Mouse (Mus musculus): ENCODE results near the gene Hjurp. TPM values are rescaled to one million over a fixed set of nuclear protein-coding genes. Genes with fewer than 3 reads are reported as not detected.

Hjurp gene
- polyA plus RNA-seq, 1 experiment from 2014 or later, result 155 TPM

- H3K9me3 ChIP-seq, result peaks cover 61% of the 10 kb centered on the region
- WGBS, result 72% methylated on average over 2 of the region's 2 CpGs
- DNase-seq (ENCODE audit: low spot score), result peak; percentile 79
- H3K4me1 ChIP-seq, result no peaks in the 10 kb centered on the region
- no peaks in the 10 kb centered on the region for H3K27me3 ChIP-seq (ENCODE audit: insufficient read depth, poor library complexity, severe bottlenecking)
- no peak overlapping the region for H3K27ac ChIP-seq
- H3K4me3 ChIP-seq, result no peak overlapping the region
- no peaks in the 10 kb centered on the region for H3K36me3 ChIP-seq
Measured at GRCm38 (mm10) chr1:88214462-88214952, 62.9 kb downstream of the Hjurp start.

GRCm38 (mm10) chr1:88213766-88214461, 63.5 kb downstream of the Hjurp start:
- WGBS, result 76% methylated on average over 2 of the region's 2 CpGs
- no peak overlapping the region for H3K27ac ChIP-seq
- no peaks in the 10 kb centered on the region for H3K27me3 ChIP-seq (ENCODE audit: insufficient read depth, poor library complexity, severe bottlenecking)
- H3K4me3 ChIP-seq, result no peak overlapping the region
- no peaks in the 10 kb centered on the region for H3K4me1 ChIP-seq
- H3K36me3 ChIP-seq, result no peaks in the 10 kb centered on the region
- peaks cover 61% of the 10 kb centered on the region for H3K9me3 ChIP-seq
- peak; percentile 86 for DNase-seq (ENCODE audit: low spot score)

GRCm38 (mm10) chr1:88213061-88213460, 64.4 kb downstream of the Hjurp start:
- no peak for DNase-seq (ENCODE audit: low spot score)
- H3K4me3 ChIP-seq, result no peak overlapping the region
- H3K9me3 ChIP-seq, result peaks cover 61% of the 10 kb centered on the region
- no peaks in the 10 kb centered on the region for H3K27me3 ChIP-seq (ENCODE audit: insufficient read depth, poor library complexity, severe bottlenecking)
- H3K27ac ChIP-seq, result no peak overlapping the region
- WGBS, result 71% methylated on average over 1 of the region's 1 CpGs
- H3K36me3 ChIP-seq, result no peaks in the 10 kb centered on the region
- no peaks in the 10 kb centered on the region for H3K4me1 ChIP-seq

Other genes with a start within 250 kb of the Hjurp start
- gene Ugt1a10, start 222.2 kb downstream of the Hjurp start, polyA plus RNA-seq (2016; fragmentation: Nextera tagmentation; extraction: Ambion mirVana), result not detected in 2 replicates
- not detected in 2 replicates for gene Ugt1a9, start 206.8 kb downstream of the Hjurp start, polyA plus RNA-seq (2016; fragmentation: Nextera tagmentation; extraction: Ambion mirVana)
- not detected in 2 replicates for gene Ugt1a8, start 189.8 kb downstream of the Hjurp start, polyA plus RNA-seq (2016; fragmentation: Nextera tagmentation; extraction: Ambion mirVana)
- gene Ugt1a7c, start 182.6 kb downstream of the Hjurp start, polyA plus RNA-seq (2016; fragmentation: Nextera tagmentation; extraction: Ambion mirVana), result 0.30 and 0.79 TPM in 2 replicates
- gene Ugt1a6b, start 174.4 kb downstream of the Hjurp start, polyA plus RNA-seq (2016; fragmentation: Nextera tagmentation; extraction: Ambion mirVana), result not detected in 2 replicates
- gene Ugt1a6a, start 142.8 kb downstream of the Hjurp start, polyA plus RNA-seq (2016; fragmentation: Nextera tagmentation; extraction: Ambion mirVana), result not detected in 2 replicates
- gene Ugt1a5, start 111.6 kb downstream of the Hjurp start, polyA plus RNA-seq (2016; fragmentation: Nextera tagmentation; extraction: Ambion mirVana), result not detected in 2 replicates
- 0.13 TPM in 1 of 2 replicates, not detected in the other for gene Ugt1a2, start 77.0 kb downstream of the Hjurp start, polyA plus RNA-seq (2016; fragmentation: Nextera tagmentation; extraction: Ambion mirVana)
- gene Dnajb3, start 71.9 kb downstream of the Hjurp start, polyA plus RNA-seq (2016; fragmentation: Nextera tagmentation; extraction: Ambion mirVana), result 8.1 and 9.9 TPM in 2 replicates
- not detected in 2 replicates for gene Ugt1a1, start 65.7 kb downstream of the Hjurp start, polyA plus RNA-seq (2016; fragmentation: Nextera tagmentation; extraction: Ambion mirVana)
- 0.58 and 0.82 TPM in 2 replicates for gene Mroh2a, start 50.6 kb downstream of the Hjurp start, polyA plus RNA-seq (2016; fragmentation: Nextera tagmentation; extraction: Ambion mirVana)
- gene Trpm8, start within 50 bp of the Hjurp start, polyA plus RNA-seq (2016; fragmentation: Nextera tagmentation; extraction: Ambion mirVana), result 0.11 and 0.15 TPM in 2 replicates
- 0.28 and 7.4 TPM in 2 replicates for gene Spp2, start 129.3 kb upstream of the Hjurp start, polyA plus RNA-seq (2016; fragmentation: Nextera tagmentation; extraction: Ambion mirVana)
- gene Glrp1, start 232.4 kb upstream of the Hjurp start, polyA plus RNA-seq (2016; fragmentation: Nextera tagmentation; extraction: Ambion mirVana), result 0.10 TPM in 1 of 2 replicates, not detected in the other